Mouse (Mus musculus) MEL (cell line): ENCODE measurements around the gene Tdrd7. TPM values are rescaled to one million over a fixed set of nuclear protein-coding genes. Genes with fewer than 3 reads are reported as not detected.

Experiments used
- DNase-seq: peaks from one replicate; pipeline ENCODE4 v3.0.0; 2011; ENCODE audit warnings: low read depth, low spot score
- H3K27ac ChIP-seq: 2 replicates; pipeline ENCODE4 v1.5.1; 2012; ENCODE audit warnings: low read depth, mild to moderate bottlenecking, control low read depth, low read length, moderate library complexity; ENCODE audit not compliant: control insufficient read depth
- H3K27me3 ChIP-seq, 2 experiments: fragments of 150-350 bp in 1 of 2; sonication (generic) in 1 of 2; 2 replicates each; pipeline ENCODE4 v1.6.1; 2012; ENCODE audit warnings: low read length in 2 of 2, mild to moderate bottlenecking in 2 of 2, improper control_type of control experiment in 1 of 2, moderate library complexity in 1 of 2; ENCODE audit not compliant: insufficient read depth in 2 of 2, control insufficient read depth in 1 of 2
- H3K36me3 ChIP-seq, 2 experiments: 2 replicates each; pipeline ENCODE4 v1.6.1; 2012 to 2014; ENCODE audit warnings: low read length in 2 of 2, improper control_type of control experiment in 1 of 2, inconsistent platforms in 1 of 2, mild to moderate bottlenecking in 1 of 2; ENCODE audit not compliant: insufficient read depth in 2 of 2, control insufficient read depth in 1 of 2
- H3K4me1 ChIP-seq, 2 experiments: fragments of 150-350 bp in 1 of 2; sonication (generic) in 1 of 2; 2 replicates each; pipeline ENCODE4 v1.6.1; 2012; ENCODE audit warnings: low read length in 2 of 2, improper control_type of control experiment in 1 of 2, mild to moderate bottlenecking in 1 of 2; ENCODE audit not compliant: insufficient read depth in 2 of 2, control insufficient read depth in 1 of 2
- H3K4me3 ChIP-seq, 2 experiments: fragments of 150-350 bp in 1 of 2; sonication (generic) in 1 of 2; 2 replicates each; pipeline ENCODE4 v1.5.1; 2012; ENCODE audit warnings: low read depth in 2 of 2, low read length in 2 of 2, mild to moderate bottlenecking in 2 of 2, moderate library complexity in 2 of 2, control low read depth in 1 of 2, improper control_type of control experiment in 1 of 2; ENCODE audit not compliant: control insufficient read depth in 1 of 2, insufficient read depth in 1 of 2
- H3K79me2 ChIP-seq: 2 replicates; pipeline ENCODE4 v1.6.1; 2012; ENCODE audit warnings: mild to moderate bottlenecking, low read length, moderate library complexity; ENCODE audit not compliant: control insufficient read depth, poor library complexity, insufficient read depth
- H3K9ac ChIP-seq: 2 replicates; pipeline ENCODE4 v1.6.1; 2012; ENCODE audit warnings: low read depth, mild to moderate bottlenecking, control low read depth, low read length, moderate library complexity; ENCODE audit not compliant: control insufficient read depth, poor library complexity, severe bottlenecking
- H3K9me3 ChIP-seq: fragments of 150-350 bp; sonication (generic); replicated peaks from 2 replicates; pipeline ENCODE4 v1.6.1; 2012; ENCODE audit warnings: mild to moderate bottlenecking, low read length, improper control_type of control experiment, moderate library complexity; ENCODE audit not compliant: insufficient read depth
- ELF1 ChIP-seq: IDR thresholded peaks from 2 replicates; pipeline ENCODE4 v1.6.1; 2014; ENCODE audit warnings: low read depth, mild to moderate bottlenecking, inconsistent platforms, low read length, improper control_type of control experiment, moderate library complexity
- EP300 ChIP-seq, 2 experiments: IDR thresholded peaks; 2 replicates each; pipeline ENCODE4 v1.6.1; 2011; ENCODE audit warnings: improper control_type of control experiment in 2 of 2, low read length in 2 of 2, low read depth in 1 of 2, mild to moderate bottlenecking in 1 of 2
- ETS1 ChIP-seq: IDR thresholded peaks from 2 replicates; pipeline ENCODE4 v1.6.1; 2012; ENCODE audit warnings: low read depth, mild to moderate bottlenecking, inconsistent platforms, low read length, improper control_type of control experiment, moderate library complexity
- GATA1 ChIP-seq: IDR thresholded peaks from 2 replicates; pipeline ENCODE4 v1.6.1; 2011; ENCODE audit warnings: low read depth, low read length, improper control_type of control experiment
- KAT2A ChIP-seq: conservative IDR thresholded peaks from 2 replicates; pipeline ENCODE4 v1.6.1; 2012; ENCODE audit warnings: low read depth, low read length, improper control_type of control experiment, inconsistent platforms
- MAFK ChIP-seq: IDR thresholded peaks from 2 replicates; pipeline ENCODE4 v1.6.1; 2011; ENCODE audit warnings: low read depth, mild to moderate bottlenecking, low read length, improper control_type of control experiment, borderline replicate concordance
- SIN3A ChIP-seq: IDR thresholded peaks from 2 replicates; pipeline ENCODE4 v1.6.1; 2012; ENCODE audit warnings: low read length, improper control_type of control experiment, inconsistent platforms
- TAL1 ChIP-seq: IDR thresholded peaks from 2 replicates; pipeline ENCODE4 v1.6.1; 2012; ENCODE audit warnings: mild to moderate bottlenecking, inconsistent platforms, low read length, moderate library complexity, mixed read lengths
- TBP ChIP-seq: IDR thresholded peaks from 2 replicates; pipeline ENCODE4 v1.8.0; 2011; ENCODE audit warnings: low read depth, low read length, improper control_type of control experiment
- TCF12 ChIP-seq: IDR thresholded peaks from 2 replicates; pipeline ENCODE4 v1.6.1; 2014; ENCODE audit warnings: low read depth, mild to moderate bottlenecking, inconsistent platforms, low read length, improper control_type of control experiment, moderate library complexity
- ZC3H11A ChIP-seq: IDR thresholded peaks from 2 replicates; pipeline ENCODE4 v1.6.1; 2012; ENCODE audit warnings: low read depth, mild to moderate bottlenecking, inconsistent platforms, low read length, improper control_type of control experiment
- polyA plus RNA-seq, 2 experiments: library from polyadenylated mRNA; stranded (reverse) in 1 of 2; unstranded in 1 of 2; fragments of >175 nt in 1 of 2; fragments of >200 nt in 1 of 2; gene quantifications; 2 replicates each; pipeline versions ENCODE4 v1.2.1 to v1.2.4; 2012; ENCODE audit warnings: low replicate concordance in 2 of 2, low read depth in 1 of 2; ENCODE audit not compliant: insufficient read length in 2 of 2, insufficient read depth in 1 of 2, missing spikeins in 1 of 2
- total RNA-seq: library from RNA; depleted of rRNA; stranded (reverse); fragments of 300-350 nt; gene quantifications from 2 replicates; pipeline ENCODE4 v1.2.3, GENCODE M21; 2012

Gene Tdrd7
- total and polyA plus RNA-seq, 3 experiments: 7.7 to 11.9 TPM; not detected in 1

GRCm38 (mm10) chr4:46040594-46041192 is 75.6 kb downstream of the Tdrd7 start (continued):
- TF ChIP-seq ELF1: no peak
- TF ChIP-seq ETS1: peak; percentile 93
- TF ChIP-seq MAFK: peak; percentile 59; the same call in 1 of the 2 replicates

- peak; percentile 41 for DNase-seq
- peak overlapping the region in 1 of 2 experiments; percentile 28; a peak in 2 of 4 replicates for H3K4me3 ChIP-seq
- no peaks in the 10 kb centered on the region for H3K27me3 ChIP-seq
- peak overlapping the region; percentile 7 for H3K9ac ChIP-seq
- no peak for TF ChIP-seq TBP
- TF ChIP-seq SIN3A: 0 out of 2 replicates have a peak, but pooled peaks have one; percentile 24
- TF ChIP-seq, all 39 proteins: peak for 1
- Histone ChIP-seq H3K36me3 (peaks cover 0 to 18% of the 10 kb centered on the region in 2 experiments; a peak in 2 of 4 replicates), H3K79me2 (no peaks in the 10 kb centered on the region; the same call in 1 of the 2 replicates), H3K9me3 (no peaks in the 10 kb centered on the region), H3K27ac (peak overlapping the region; percentile 33), H3K4me1 (peaks cover 19 to 21% of the 10 kb centered on the region in 2 experiments)
These were observed 76.8 kb downstream of the Tdrd7 start for GRCm38 (mm10) chr4:46041761-46042504.

GRCm38 (mm10) chr4:46042505-46042850 is 77.3 kb downstream of the Tdrd7 start:
- TF ChIP-seq GATA1: peak; percentile 64
- TF ChIP-seq SIN3A: no peak
- no peak for TF ChIP-seq KAT2A
- no peak for TF ChIP-seq ZC3H11A
- TF ChIP-seq TCF12: peak; percentile 70
- 0 out of 2 replicates have a peak, but pooled peaks have one; percentile 15 for TF ChIP-seq TAL1
- peak; percentile 69 for TF ChIP-seq ETS1
- peak in 1 of 2 experiments; percentile 48; a peak in 2 of 4 replicates for TF ChIP-seq EP300 (IDR thresholded peaks at IDR 0.05; ENCODE audit: low read depth in 1 of 2, low read length in 2 of 2)
- TF ChIP-seq, all 39 proteins: peak for 5
- Histone ChIP-seq H3K4me1 (peaks cover 19 to 21% of the 10 kb centered on the region in 2 experiments), H3K27me3 (no peaks in the 10 kb centered on the region), H3K9me3 (no peaks in the 10 kb centered on the region), H3K36me3 (peaks cover 0 to 18% of the 10 kb centered on the region in 2 experiments; a peak in 2 of 4 replicates), H3K79me2 (no peaks in the 10 kb centered on the region; the same call in 1 of the 2 replicates), H3K9ac (no peak overlapping the region), H3K4me3 (peak overlapping the region in 1 of 2 experiments; percentile 28; a peak in 2 of 4 replicates), H3K27ac (peak overlapping the region; percentile 33)
- DNase-seq: peak; percentile 58
